Mouse (Mus musculus) C2C12 (cell line): Measurements from ENCODE around the gene Grm4. TPM values are rescaled to one million over a fixed set of nuclear protein-coding genes. Genes with fewer than 3 reads are reported as not detected.
A peak's percentile ranks its signal among the peaks of the same experiment; 100 is the strongest.

Experiments used
- H3K27me3 ChIP-seq: one replicate; pipeline ENCODE4 v1.6.1; 2011; ENCODE audit not compliant: control insufficient read depth, insufficient read depth, insufficient read length
- H3K36me3 ChIP-seq: one replicate; pipeline ENCODE4 v1.6.1; 2011; ENCODE audit not compliant: control insufficient read depth, insufficient read depth
- H3K4me3 ChIP-seq: one replicate; pipeline ENCODE4 v1.5.1; 2011; ENCODE audit warnings: mild to moderate bottlenecking, control low read depth; ENCODE audit not compliant: poor library complexity, insufficient read depth, severe bottlenecking
- H3K79me2 ChIP-seq: one replicate; pipeline ENCODE4 v1.6.1; 2011; ENCODE audit not compliant: control insufficient read depth, insufficient read depth
- H3K79me3 ChIP-seq: one replicate; pipeline ENCODE4 v1.6.1; 2011; ENCODE audit warnings: low read depth, control low read depth
- H3ac ChIP-seq: one replicate; pipeline ENCODE3; 2011; ENCODE audit warnings: low read depth; ENCODE audit not compliant: control insufficient read depth, insufficient read length
- CEBPB ChIP-seq: IDR thresholded peaks from one replicate; pipeline ENCODE4 v1.6.1; 2011; ENCODE audit warnings: low read depth, mild to moderate bottlenecking, control low read depth, moderate library complexity
- CTCF ChIP-seq: IDR thresholded peaks from one replicate; pipeline ENCODE4 v1.5.1; 2011; ENCODE audit not compliant: control insufficient read depth, insufficient read depth, insufficient read length
- FOSL1 ChIP-seq: IDR thresholded peaks from one replicate; pipeline ENCODE4 v1.8.0; 2011; ENCODE audit warnings: mild to moderate bottlenecking, low read length; ENCODE audit not compliant: poor library complexity, insufficient read depth, severe bottlenecking
- MAX ChIP-seq: IDR thresholded peaks from one replicate; pipeline ENCODE4 v1.6.1; 2011; ENCODE audit warnings: mild to moderate bottlenecking, control low read depth
- MYOD1 ChIP-seq: IDR thresholded peaks from one replicate; pipeline ENCODE4 v1.6.1; 2011; ENCODE audit warnings: low read depth; ENCODE audit not compliant: control insufficient read depth, insufficient read length
- MYOG ChIP-seq: IDR thresholded peaks from one replicate; pipeline ENCODE4 v1.6.1; 2011; ENCODE audit not compliant: control insufficient read depth, insufficient read length; ENCODE audit errors: extremely low read depth
- USF1 ChIP-seq: IDR thresholded peaks from one replicate; pipeline ENCODE4 v1.6.1; 2011; ENCODE audit warnings: low read depth, mild to moderate bottlenecking, control low read depth, moderate library complexity
- long read RNA-seq, 2 experiments: library from polyadenylated mRNA; unstranded; transcript quantifications; one replicate each; pipeline ENCODE4 v2.0.0; 2019 to 2020
- polyA plus RNA-seq: library from polyadenylated mRNA; unstranded; fragments of >200 nt; fragmentation: generic; extraction: Trizol; gene quantifications from one replicate; pipeline ENCODE4 v1.2.1, GENCODE M21; 2012; ENCODE audit warnings: missing spikeins

Gene Grm4
- polyA plus RNA-seq: not detected
- long read RNA-seq, experiment 1: 0 reads
- long read RNA-seq, experiment 2: 0 reads

DNA sequence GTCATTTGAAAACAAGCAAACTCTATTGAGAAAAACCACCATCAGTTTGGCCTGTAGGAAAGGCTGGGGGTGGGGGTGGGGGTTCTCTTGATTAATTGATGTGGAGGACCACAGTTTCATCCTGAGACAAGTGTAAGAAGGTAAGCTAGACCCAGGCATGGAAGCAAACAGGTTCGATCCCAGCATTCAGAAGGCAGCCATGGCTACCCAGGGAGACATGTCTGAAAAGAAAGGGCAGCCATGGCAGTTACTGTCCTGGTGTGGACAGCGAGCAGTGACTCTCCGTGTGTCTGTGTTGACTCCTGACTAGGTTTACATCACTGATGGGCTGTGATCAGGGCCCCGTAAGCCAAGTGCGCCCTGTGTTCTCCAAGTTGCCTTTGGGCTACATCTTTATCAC lies at the start of gene Grm4:
Gene Grm4 (minus strand): TSS at position 101 of the 400 bp plus-strand sequence.
- H3K79me2 ChIP-seq: no peaks in the 10 kb centered on the region
- H3K36me3 ChIP-seq: no peaks in the 10 kb centered on the region
- no peak within 1 kb of the TSS for H3K4me3 ChIP-seq
- H3K27me3 ChIP-seq: peaks cover 41% of the 10 kb centered on the region
- H3ac ChIP-seq: no peak within 1 kb of the TSS
- TF ChIP-seq CEBPB: no peak
- no peak for TF ChIP-seq MAX
- no peak for TF ChIP-seq FOSL1
- TF ChIP-seq MYOD1: no peak
- TF ChIP-seq USF1: no peak
- TF ChIP-seq MYOG: no peak
- no peak for TF ChIP-seq CTCF
- H3K79me3 ChIP-seq: no peaks in the 10 kb centered on the region

DNA sequence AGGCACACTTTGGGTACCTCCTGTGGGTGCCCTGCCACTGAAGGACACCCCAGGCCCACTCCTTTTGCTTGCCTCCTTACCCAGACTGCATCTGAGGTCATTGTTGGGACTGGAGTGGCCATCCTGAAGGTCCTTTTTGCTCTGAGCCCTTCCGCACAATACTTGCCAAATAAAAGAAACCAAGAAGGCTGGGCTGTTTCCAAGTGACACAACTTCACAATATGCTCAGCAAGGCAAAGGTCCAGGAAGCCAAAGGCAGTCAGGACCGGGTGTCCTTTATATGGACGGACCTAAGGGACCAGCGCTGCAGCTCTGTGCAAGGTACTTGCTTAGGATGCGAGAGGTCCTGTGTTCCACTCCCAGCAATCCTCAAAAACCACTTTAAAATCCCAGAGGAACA lies 47.0 kb upstream of the Grm4 start:
- H3ac ChIP-seq: no peak overlapping the region
- peaks cover 5% of the 10 kb centered on the region for H3K36me3 ChIP-seq
- H3K4me3 ChIP-seq: no peak overlapping the region
- peaks cover 5% of the 10 kb centered on the region for H3K79me2 ChIP-seq
- no peaks in the 10 kb centered on the region for H3K27me3 ChIP-seq
- TF ChIP-seq CEBPB: no peak
- no peak for TF ChIP-seq FOSL1
- no peak for TF ChIP-seq USF1
- TF ChIP-seq MYOD1: no peak
- TF ChIP-seq CTCF: no peak
- TF ChIP-seq MYOG: no peak
- no peak for TF ChIP-seq MAX
- H3K79me3 ChIP-seq: no peaks in the 10 kb centered on the region

DNA sequence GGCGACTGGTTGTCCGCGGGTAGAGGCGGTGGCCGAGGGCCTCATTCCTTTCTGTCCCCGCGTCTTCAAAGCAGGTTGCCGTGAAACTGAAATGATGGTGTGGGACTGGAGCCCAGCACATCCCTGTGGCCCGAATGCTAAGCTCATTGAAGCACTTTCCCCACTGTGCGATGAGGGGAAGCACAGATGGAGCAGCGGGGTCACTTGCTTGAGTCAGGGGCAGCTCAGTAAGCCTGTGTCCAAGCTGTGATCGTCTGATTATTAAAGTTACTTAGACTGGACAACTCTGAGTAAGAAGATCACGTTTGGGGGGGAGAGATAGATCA lies 44.7 kb upstream of the Grm4 start:
- Histone ChIP-seq H3K79me2 (peaks cover 10% of the 10 kb centered on the region), H3K36me3 (peaks cover 5% of the 10 kb centered on the region), H3ac (peak overlapping the region; percentile 82)

DNA sequence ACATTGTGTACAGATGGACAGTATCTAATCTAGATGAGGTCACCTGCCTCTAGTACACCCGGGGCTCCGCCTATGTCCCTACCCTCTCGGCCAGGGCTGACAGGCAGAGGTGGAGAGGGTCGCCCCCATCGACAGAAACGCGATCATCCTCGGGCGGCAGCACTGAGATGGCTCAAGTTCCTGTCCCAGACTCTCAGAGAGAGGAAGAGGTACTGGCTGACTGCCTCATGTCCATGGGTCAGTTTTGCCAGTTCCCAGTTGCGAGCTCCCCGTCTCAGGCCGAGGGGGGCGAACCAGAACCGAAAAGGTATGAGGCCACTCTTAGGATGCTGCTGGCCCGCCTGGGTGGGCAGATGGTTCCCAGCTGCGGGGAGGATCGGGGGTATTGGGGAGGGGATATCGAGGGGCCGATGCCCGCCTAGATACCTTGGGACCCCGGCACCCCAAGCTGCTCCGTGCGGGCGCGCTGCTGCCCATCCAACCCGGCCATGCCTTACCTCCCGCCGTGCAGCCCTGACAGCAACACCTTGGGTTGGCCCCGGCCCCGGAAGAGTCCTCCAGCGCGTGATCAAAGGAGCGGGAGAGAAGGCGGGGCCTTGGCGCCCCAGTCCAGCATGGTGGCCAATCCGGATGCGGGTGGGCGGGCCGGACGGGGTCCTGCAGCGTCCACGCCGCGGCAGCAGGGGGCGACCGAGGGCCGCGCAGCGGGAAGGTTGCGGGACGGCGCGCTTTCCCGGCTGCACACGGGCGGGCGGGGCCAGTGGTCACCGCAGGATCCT lies 44.1 kb upstream of the Grm4 start, which contains the start of gene AI413582:
Gene AI413582 (minus strand): TSS at position 594 of the 779 bp plus-strand sequence.
- H3K79me3 ChIP-seq: peaks cover 3% of the 10 kb centered on the region
- H3K4me3 ChIP-seq: peak within 1 kb of the TSS; percentile 55
- peak within 1 kb of the TSS; percentile 82 for H3ac ChIP-seq
- no peak for TF ChIP-seq FOSL1
- no peak for TF ChIP-seq MYOG
- no peak for TF ChIP-seq MAX
- TF ChIP-seq CEBPB: no peak
- TF ChIP-seq CTCF: peak; percentile 99
- peak; percentile 56 for TF ChIP-seq USF1
- TF ChIP-seq MYOD1: no peak
- peaks cover 5% of the 10 kb centered on the region for H3K36me3 ChIP-seq
- no peaks in the 10 kb centered on the region for H3K27me3 ChIP-seq
- peaks cover 15% of the 10 kb centered on the region for H3K79me2 ChIP-seq

More for the DNA sequence above, 44.7 kb upstream of the Grm4 start:
- Histone ChIP-seq H3K4me3 (peak overlapping the region; percentile 30), H3K27me3 (no peaks in the 10 kb centered on the region), H3K79me3 (no peaks in the 10 kb centered on the region)
- TF ChIP-seq CEBPB (no peak), FOSL1 (no peak), MYOD1 (no peak), MAX (no peak), MYOG (no peak), CTCF (no peak), USF1 (no peak)

DNA sequence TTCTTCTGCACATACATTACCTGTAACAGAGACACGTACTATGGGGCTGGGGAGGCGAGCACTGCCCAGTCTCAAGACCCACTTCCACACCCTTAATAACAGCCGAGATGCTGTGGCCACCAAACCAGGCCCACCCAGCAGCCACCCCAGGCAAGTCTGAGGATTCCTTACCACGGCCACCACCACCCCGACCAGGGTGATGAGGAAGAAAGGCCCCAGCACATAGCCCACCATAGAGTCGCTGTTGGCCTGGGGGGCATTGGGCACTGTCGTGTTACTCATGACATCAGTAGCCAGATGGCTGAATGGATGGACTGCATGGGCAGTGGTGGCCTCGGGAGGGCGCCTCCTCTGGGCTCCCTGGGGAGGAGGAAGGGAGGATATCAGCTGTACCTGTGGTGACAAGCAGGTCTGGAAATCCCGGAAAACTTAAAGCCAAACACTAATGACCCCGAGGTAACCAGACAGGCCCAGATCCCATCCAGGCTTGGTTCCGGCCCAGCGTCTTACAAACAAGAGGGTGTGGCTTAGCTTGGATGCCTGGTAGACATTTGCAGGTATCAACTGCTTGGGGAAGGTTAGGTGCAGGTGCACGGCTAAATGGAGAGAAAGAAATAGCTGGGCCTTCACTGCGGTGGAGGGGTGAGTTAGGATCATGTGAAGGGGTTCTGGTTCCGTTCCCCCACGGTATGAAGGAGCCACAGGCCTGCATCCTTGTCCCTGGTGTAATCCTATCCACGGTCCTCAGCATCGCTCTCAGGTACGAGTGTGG lies 43.4 kb upstream of the Grm4 start:
- TF ChIP-seq MYOG (no peak), MAX (no peak), CEBPB (no peak), FOSL1 (no peak), USF1 (no peak), MYOD1 (no peak), CTCF (no peak)
- peaks cover 23% of the 10 kb centered on the region for H3K79me2 ChIP-seq

More for the DNA sequence above, 43.4 kb upstream of the Grm4 start:
- Histone ChIP-seq H3ac (peak overlapping the region; percentile 55), H3K4me3 (peak overlapping the region; percentile 55), H3K27me3 (no peaks in the 10 kb centered on the region), H3K79me3 (peaks cover 11% of the 10 kb centered on the region), H3K36me3 (peaks cover 12% of the 10 kb centered on the region)
